Mouse (Mus musculus) E14TG2a.4 (cell line): ENCODE measurements around the gene Phip.

Experiments used
- CTCF ChIP-seq: conservative IDR thresholded peaks from 2 replicates; pipeline ENCODE4 v1.5.1; 2014; ENCODE audit warnings: low read length
- NANOG ChIP-seq: IDR thresholded peaks from 2 replicates; pipeline ENCODE4 v1.6.1; 2014; ENCODE audit warnings: borderline replicate concordance, low read length, mixed read lengths
- POU5F1 ChIP-seq: IDR thresholded peaks from 2 replicates; pipeline ENCODE4 v1.6.1; 2014; ENCODE audit warnings: low read length, borderline replicate concordance

GRCm38 (mm10) chr9:83001342-83001741 is 26.0 kb upstream of the Phip start:
- no peak for TF ChIP-seq CTCF
- no peak for TF ChIP-seq NANOG
- no peak for TF ChIP-seq POU5F1
